Mouse (Mus musculus): ENCODE results near the gene Bri3. TPM values are rescaled to one million over a fixed set of nuclear protein-coding genes. Genes with fewer than 3 reads are reported as not detected.

Bri3 gene
- polyA plus RNA-seq, 1 experiment from 2014 or later, result 105 TPM

- H3K36me3 ChIP-seq (ENCODE audit: control insufficient read depth, insufficient read depth, low read length), result no peaks in the 10 kb centered on the region
- ATAC-seq (peak; percentile 54), DNase-seq (ENCODE audit: low spot score) (peak; percentile 68)
- H3K4me2 ChIP-seq (ENCODE audit: low read length), result no peak overlapping the region
- H3K4me1 ChIP-seq (ENCODE audit: control insufficient read depth, insufficient read depth, low read length), result no peaks in the 10 kb centered on the region
- no peaks in the 10 kb centered on the region for H3K27me3 ChIP-seq (replicated peaks; ENCODE audit: control insufficient read depth, insufficient read depth, low read length)
- no peaks in the 10 kb centered on the region for H3K9me3 ChIP-seq (replicated peaks; ENCODE audit: control insufficient read depth, low read length)
- WGBS, result 20% methylated on average over 5 of the region's 5 CpGs
- H3K9ac ChIP-seq (ENCODE audit: low read length), result no peak overlapping the region
- no peak overlapping the region for H3K27ac ChIP-seq (ENCODE audit: low read depth, low read length)
- no peak overlapping the region for H3K4me3 ChIP-seq (ENCODE audit: low read depth, low read length)
Observed at GRCm38 (mm10) chr5:144411702-144412101, 167.5 kb downstream of the Bri3 start.

DNA sequence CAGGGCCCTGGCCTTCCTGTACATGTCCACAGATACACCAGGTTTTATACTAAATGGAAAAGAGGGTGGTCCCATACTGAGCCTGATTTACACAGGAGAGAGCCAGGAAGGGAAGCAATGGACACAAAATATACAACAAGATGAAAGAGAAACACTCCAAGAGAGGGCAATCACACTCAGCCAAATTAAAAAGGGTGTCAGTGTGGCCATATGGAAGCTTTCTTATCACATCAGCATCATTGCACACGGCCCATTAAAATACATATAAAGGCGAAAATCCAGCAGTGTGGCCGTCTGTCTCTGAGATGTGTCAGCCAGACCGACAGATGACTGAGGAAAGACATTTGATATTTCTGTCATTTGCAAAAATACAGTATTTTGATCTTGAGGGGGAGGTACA, 168.5 kb downstream of the Bri3 start:
- Histone ChIP-seq H3K4me3 (ENCODE audit: low read depth, low read length) (no peak overlapping the region), H3K9ac (ENCODE audit: low read length) (no peak overlapping the region), H3K27ac (ENCODE audit: low read depth, low read length) (no peak overlapping the region), H3K9me3 (replicated peaks; ENCODE audit: control insufficient read depth, low read length) (no peaks in the 10 kb centered on the region), H3K4me1 (ENCODE audit: control insufficient read depth, insufficient read depth, low read length) (no peaks in the 10 kb centered on the region), H3K36me3 (ENCODE audit: control insufficient read depth, insufficient read depth, low read length) (no peaks in the 10 kb centered on the region), H3K4me2 (ENCODE audit: low read length) (no peak overlapping the region), H3K27me3 (replicated peaks; ENCODE audit: control insufficient read depth, insufficient read depth, low read length) (no peaks in the 10 kb centered on the region)
- ATAC-seq (no peak), DNase-seq (ENCODE audit: low spot score) (peak; percentile 52)
- WGBS, result 64% methylated on average over 4 of the region's 4 CpGs

DNA sequence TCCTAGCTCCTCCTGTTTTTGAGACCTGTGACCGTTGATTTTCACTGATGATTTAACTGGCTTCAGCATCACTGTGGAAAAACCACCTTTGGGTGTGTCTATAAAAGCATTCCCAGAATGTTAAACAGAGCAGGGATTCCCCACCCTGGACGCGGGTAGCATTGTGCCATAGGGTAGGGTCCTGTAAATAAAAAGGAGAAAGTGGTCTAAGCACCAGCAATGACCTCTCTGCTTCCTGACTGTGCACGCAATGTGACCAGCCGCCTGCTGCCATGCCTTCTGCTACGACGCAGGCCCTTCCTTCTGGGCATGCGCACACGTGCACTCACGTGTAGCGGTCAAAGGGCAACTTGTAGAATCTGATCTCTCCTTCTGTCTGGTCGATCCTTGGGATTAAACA, 174.2 kb downstream of the Bri3 start:
- 94% methylated on average over 12 of the region's 12 CpGs for WGBS
- no peak overlapping the region for H3K27ac ChIP-seq (ENCODE audit: low read depth, low read length)
- H3K36me3 ChIP-seq (ENCODE audit: control insufficient read depth, insufficient read depth, low read length), result no peaks in the 10 kb centered on the region
- DNase-seq (ENCODE audit: low spot score) (no peak), ATAC-seq (no peak)
- no peaks in the 10 kb centered on the region for H3K4me1 ChIP-seq (ENCODE audit: control insufficient read depth, insufficient read depth, low read length)
- no peak overlapping the region for H3K4me2 ChIP-seq (ENCODE audit: low read length)
- no peaks in the 10 kb centered on the region for H3K27me3 ChIP-seq (replicated peaks; ENCODE audit: control insufficient read depth, insufficient read depth, low read length)
- no peaks in the 10 kb centered on the region for H3K9me3 ChIP-seq (replicated peaks; ENCODE audit: control insufficient read depth, low read length)
- no peak overlapping the region for H3K9ac ChIP-seq (ENCODE audit: low read length)
- no peak overlapping the region for H3K4me3 ChIP-seq (ENCODE audit: low read depth, low read length)

DNA sequence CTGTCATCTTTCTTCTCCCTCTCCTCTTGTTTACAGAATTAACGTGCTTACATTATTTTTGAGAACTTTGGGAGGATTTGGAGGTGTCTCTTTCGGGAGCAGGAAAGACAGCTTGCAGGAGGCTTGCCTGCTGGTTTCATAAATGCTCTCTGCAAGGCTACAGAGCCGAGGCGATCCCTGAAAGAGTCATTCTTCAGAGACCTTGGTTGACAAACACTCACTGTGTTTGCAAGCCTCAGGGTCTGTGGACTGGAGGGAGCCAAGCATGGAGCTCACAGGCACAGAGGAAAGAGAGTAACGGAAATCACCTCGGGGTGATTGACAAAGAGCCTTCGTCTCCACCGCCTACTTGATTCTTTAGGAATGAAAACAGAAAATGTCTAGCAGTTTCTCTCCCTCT, 175.8 kb downstream of the Bri3 start:
- 79% methylated on average over 8 of the region's 8 CpGs for WGBS
- Histone ChIP-seq H3K36me3 (ENCODE audit: control insufficient read depth, insufficient read depth, low read length) (no peaks in the 10 kb centered on the region), H3K9me3 (replicated peaks; ENCODE audit: control insufficient read depth, low read length) (no peaks in the 10 kb centered on the region), H3K4me2 (ENCODE audit: low read length) (no peak overlapping the region), H3K27me3 (replicated peaks; ENCODE audit: control insufficient read depth, insufficient read depth, low read length) (no peaks in the 10 kb centered on the region), H3K9ac (ENCODE audit: low read length) (no peak overlapping the region), H3K4me3 (ENCODE audit: low read depth, low read length) (no peak overlapping the region), H3K4me1 (ENCODE audit: control insufficient read depth, insufficient read depth, low read length) (no peaks in the 10 kb centered on the region), H3K27ac (ENCODE audit: low read depth, low read length) (no peak overlapping the region)
- DNase-seq (ENCODE audit: low spot score) (no peak), ATAC-seq (no peak)

GRCm38 (mm10) chr5:144426697-144427096, 182.5 kb downstream of the Bri3 start:
- 76% methylated on average over 3 of the region's 3 CpGs for WGBS

GRCm38 (mm10) chr5:144427861-144428260, 183.6 kb downstream of the Bri3 start:
- H3K36me3 ChIP-seq (ENCODE audit: control insufficient read depth, insufficient read depth, low read length), result no peaks in the 10 kb centered on the region
- no peak overlapping the region for H3K9ac ChIP-seq (ENCODE audit: low read length)
- DNase-seq (ENCODE audit: low spot score) (no peak), ATAC-seq (no peak)
- H3K4me3 ChIP-seq (ENCODE audit: low read depth, low read length), result no peak overlapping the region
- WGBS, result 86% methylated on average over 9 of the region's 9 CpGs
- H3K9me3 ChIP-seq (replicated peaks; ENCODE audit: control insufficient read depth, low read length), result no peaks in the 10 kb centered on the region
- H3K27me3 ChIP-seq (replicated peaks; ENCODE audit: control insufficient read depth, insufficient read depth, low read length), result no peaks in the 10 kb centered on the region
- no peaks in the 10 kb centered on the region for H3K4me1 ChIP-seq (ENCODE audit: control insufficient read depth, insufficient read depth, low read length)
- H3K27ac ChIP-seq (ENCODE audit: low read depth, low read length), result no peak overlapping the region
- H3K4me2 ChIP-seq (ENCODE audit: low read length), result no peak overlapping the region

More at GRCm38 (mm10) chr5:144426697-144427096, 182.5 kb downstream of the Bri3 start:
- Histone ChIP-seq H3K4me1 (ENCODE audit: control insufficient read depth, insufficient read depth, low read length) (no peaks in the 10 kb centered on the region), H3K27ac (ENCODE audit: low read depth, low read length) (no peak overlapping the region), H3K9me3 (replicated peaks; ENCODE audit: control insufficient read depth, low read length) (no peaks in the 10 kb centered on the region), H3K4me2 (ENCODE audit: low read length) (no peak overlapping the region), H3K4me3 (ENCODE audit: low read depth, low read length) (no peak overlapping the region), H3K9ac (ENCODE audit: low read length) (no peak overlapping the region), H3K36me3 (ENCODE audit: control insufficient read depth, insufficient read depth, low read length) (no peaks in the 10 kb centered on the region), H3K27me3 (replicated peaks; ENCODE audit: control insufficient read depth, insufficient read depth, low read length) (no peaks in the 10 kb centered on the region)
- ATAC-seq, result no peak
- DNase-seq (ENCODE audit: low spot score), result no peak

DNA sequence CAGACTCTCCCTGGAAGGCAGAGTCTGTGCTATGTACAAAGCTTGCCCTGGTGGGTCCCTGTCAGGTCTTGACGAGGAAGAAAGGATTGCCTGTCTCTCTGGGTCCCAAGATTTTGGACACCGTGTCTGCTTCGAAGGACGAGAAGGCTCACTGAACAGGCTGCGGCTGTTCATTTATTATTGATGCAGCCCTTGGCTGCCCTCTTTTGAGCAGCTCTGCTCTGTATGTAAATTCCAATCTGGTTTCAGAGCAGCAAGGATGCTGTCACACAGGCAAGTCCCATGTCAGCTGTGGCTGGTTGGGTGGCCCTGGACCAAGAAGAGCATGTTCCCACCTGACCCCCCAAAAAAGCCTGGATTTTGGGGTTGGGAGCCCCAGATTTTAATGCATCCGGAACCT, 187.2 kb downstream of the Bri3 start:
- no peak overlapping the region for H3K4me2 ChIP-seq (ENCODE audit: low read length)
- H3K27me3 ChIP-seq (replicated peaks; ENCODE audit: control insufficient read depth, insufficient read depth, low read length), result no peaks in the 10 kb centered on the region
- H3K27ac ChIP-seq (ENCODE audit: low read depth, low read length), result no peak overlapping the region
- no peaks in the 10 kb centered on the region for H3K36me3 ChIP-seq (ENCODE audit: control insufficient read depth, insufficient read depth, low read length)
- no peak overlapping the region for H3K9ac ChIP-seq (ENCODE audit: low read length)
- no peaks in the 10 kb centered on the region for H3K9me3 ChIP-seq (replicated peaks; ENCODE audit: control insufficient read depth, low read length)
- DNase-seq (ENCODE audit: low spot score) (peak; percentile 17), ATAC-seq (no peak)
- H3K4me3 ChIP-seq (ENCODE audit: low read depth, low read length), result no peak overlapping the region
- WGBS, result 85% methylated on average over 6 of the region's 6 CpGs
- H3K4me1 ChIP-seq (ENCODE audit: control insufficient read depth, insufficient read depth, low read length), result no peaks in the 10 kb centered on the region

DNA sequence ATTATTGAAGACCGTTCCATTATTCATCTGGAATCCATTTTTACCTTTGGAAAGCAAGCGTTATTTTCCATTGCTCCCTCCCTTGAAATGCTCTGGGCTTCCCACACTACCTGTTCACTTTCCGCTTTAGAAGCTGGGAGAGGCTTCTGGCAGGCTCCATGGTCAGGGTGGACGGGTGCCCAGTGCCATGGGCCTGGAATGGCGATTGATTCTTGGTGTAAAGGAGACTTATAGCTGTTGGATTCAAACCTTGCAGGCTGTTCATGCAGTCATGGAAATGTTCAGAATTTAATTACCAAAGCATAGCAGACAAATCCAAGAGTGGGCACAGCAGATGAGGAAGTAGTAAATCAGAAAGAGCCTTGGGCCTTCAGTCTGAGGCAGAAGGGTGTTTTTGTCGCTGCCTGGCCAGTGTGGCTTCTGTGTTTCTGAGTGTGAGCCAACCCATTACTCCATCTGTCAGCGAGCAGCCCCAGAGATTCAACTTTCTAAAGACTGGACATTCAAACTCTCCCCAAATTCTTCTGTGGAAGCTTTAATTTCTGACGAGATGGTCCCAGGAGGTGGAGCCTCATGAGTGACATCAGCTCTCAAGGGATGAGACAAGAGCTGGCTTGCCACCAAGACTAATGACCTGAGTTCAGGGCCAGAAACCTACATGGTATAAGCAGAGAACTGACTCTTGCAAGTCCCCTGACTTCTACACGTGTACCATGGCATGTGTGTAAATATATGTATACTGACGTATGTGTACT, 195.2 kb downstream of the Bri3 start:
- Histone ChIP-seq H3K9me3 (replicated peaks; ENCODE audit: control insufficient read depth, low read length) (no peaks in the 10 kb centered on the region), H3K9ac (ENCODE audit: low read length) (no peak overlapping the region), H3K27ac (ENCODE audit: low read depth, low read length) (no peak overlapping the region), H3K4me3 (ENCODE audit: low read depth, low read length) (no peak overlapping the region), H3K36me3 (ENCODE audit: control insufficient read depth, insufficient read depth, low read length) (no peaks in the 10 kb centered on the region), H3K27me3 (replicated peaks; ENCODE audit: control insufficient read depth, insufficient read depth, low read length) (no peaks in the 10 kb centered on the region), H3K4me2 (ENCODE audit: low read length) (no peak overlapping the region), H3K4me1 (ENCODE audit: control insufficient read depth, insufficient read depth, low read length) (no peaks in the 10 kb centered on the region)
- DNase-seq (ENCODE audit: low spot score) (no peak), ATAC-seq (no peak)
- WGBS, result 85% methylated on average over 10 of the region's 10 CpGs

GRCm38 (mm10) chr5:144441831-144442271, 197.6 kb downstream of the Bri3 start:
- H3K4me1 ChIP-seq (ENCODE audit: control insufficient read depth, insufficient read depth, low read length), result no peaks in the 10 kb centered on the region
- no peaks in the 10 kb centered on the region for H3K36me3 ChIP-seq (ENCODE audit: control insufficient read depth, insufficient read depth, low read length)
- H3K9me3 ChIP-seq (replicated peaks; ENCODE audit: control insufficient read depth, low read length), result no peaks in the 10 kb centered on the region
- no peaks in the 10 kb centered on the region for H3K27me3 ChIP-seq (replicated peaks; ENCODE audit: control insufficient read depth, insufficient read depth, low read length)
- H3K9ac ChIP-seq (ENCODE audit: low read length), result no peak overlapping the region
- no peak overlapping the region for H3K27ac ChIP-seq (ENCODE audit: low read depth, low read length)
- WGBS, result 62% methylated on average over 12 of the region's 12 CpGs
- DNase-seq (ENCODE audit: low spot score) (peak; percentile 11), ATAC-seq (no peak)
- no peak overlapping the region for H3K4me3 ChIP-seq (ENCODE audit: low read depth, low read length)
- no peak overlapping the region for H3K4me2 ChIP-seq (ENCODE audit: low read length)
